Mouse (Mus musculus) cerebellum, postnatal 36 days (tissue): ENCODE results near the gene Mst1.

Experiments used
- DNase-seq, 2 experiments: peaks; one replicate each; pipeline ENCODE4 v3.0.0; 2021 to 2022; ENCODE audit warnings: mixed read lengths in 2 of 2

The Mst1 gene

GRCm38 (mm10) chr9:108104766-108105548 lies 24.7 kb downstream of the Mst1 start:
- peak; percentile 63 to 64 for DNase-seq

GRCm38 (mm10) chr9:108105549-108105863 lies 25.3 kb downstream of the Mst1 start:
- DNase-seq = no peak

- DNase-seq = no peak
These were observed 25.9 kb downstream of the Mst1 start for GRCm38 (mm10) chr9:108106090-108106489.

GRCm38 (mm10) chr9:108107867-108108266 lies 27.6 kb downstream of the Mst1 start:
- no peak for DNase-seq

- no peak for DNase-seq
These were observed 29.9 kb downstream of the Mst1 start for GRCm38 (mm10) chr9:108110160-108110559.

- DNase-seq = no peak
These were observed 30.9 kb downstream of the Mst1 start for GRCm38 (mm10) chr9:108111101-108111592.

- DNase-seq = peak in 1 of 2 experiments; percentile 50
These were observed 31.4 kb downstream of the Mst1 start for GRCm38 (mm10) chr9:108111593-108112121.

GRCm38 (mm10) chr9:108112719-108113340 lies 32.6 kb downstream of the Mst1 start:
- peak; percentile 76 to 77 for DNase-seq

GRCm38 (mm10) chr9:108115290-108116077 lies 35.2 kb downstream of the Mst1 start:
- no peak for DNase-seq

- no peak for DNase-seq
These were observed 36.9 kb downstream of the Mst1 start for GRCm38 (mm10) chr9:108117143-108117542.

GRCm38 (mm10) chr9:108119891-108120411 lies 39.7 kb downstream of the Mst1 start:
- peak in 1 of 2 experiments; percentile 51 for DNase-seq

- no peak for DNase-seq
These were observed 40.4 kb downstream of the Mst1 start for GRCm38 (mm10) chr9:108120671-108121070.

- no peak for DNase-seq
These were observed 41.1 kb downstream of the Mst1 start for GRCm38 (mm10) chr9:108121170-108121969.

GRCm38 (mm10) chr9:108123916-108124315 lies 43.7 kb downstream of the Mst1 start:
- DNase-seq = no peak

- DNase-seq = no peak
These were observed 45.5 kb downstream of the Mst1 start for GRCm38 (mm10) chr9:108125731-108126130.

GRCm38 (mm10) chr9:108126436-108127180 lies 46.4 kb downstream of the Mst1 start:
- no peak for DNase-seq

GRCm38 (mm10) chr9:108128248-108128647 lies 48.0 kb downstream of the Mst1 start:
- DNase-seq = no peak

- DNase-seq = peak; percentile 68
These were observed 49.1 kb downstream of the Mst1 start for GRCm38 (mm10) chr9:108129042-108129948.

GRCm38 (mm10) chr9:108131502-108131901 lies 51.3 kb downstream of the Mst1 start:
- no peak for DNase-seq

GRCm38 (mm10) chr9:108132373-108132772 lies 52.1 kb downstream of the Mst1 start:
- DNase-seq = no peak
